Mouse (Mus musculus) E14TG2a.4 (cell line): ENCODE data around the gene Gm26992.

Experiments used
- CTCF ChIP-seq: conservative IDR thresholded peaks from 2 replicates; pipeline ENCODE4 v1.5.1; 2014; ENCODE audit warnings: low read length
- POU5F1 ChIP-seq: IDR thresholded peaks from 2 replicates; pipeline ENCODE4 v1.6.1; 2014; ENCODE audit warnings: low read length, borderline replicate concordance

GRCm38 (mm10) chrX:103384528-103384927 lies 37.3 kb upstream of the Gm26992 start:
- TF ChIP-seq CTCF = no peak
- TF ChIP-seq POU5F1 = no peak
